Mouse (Mus musculus) cerebellum, adult 2 months (tissue): ENCODE results near the gene Faf1.

ENCODE experiments used
- CTCF ChIP-seq: fragments of 200-500 bp; IDR thresholded peaks from 2 replicates; pipeline ENCODE4 v1.5.1; 2011; ENCODE audit warnings: low read depth, mild to moderate bottlenecking, control low read depth, low read length, moderate library complexity, borderline replicate concordance; ENCODE audit not compliant: insufficient read depth
- POLR2A ChIP-seq: fragments of 200-500 bp; IDR thresholded peaks from 2 replicates; pipeline ENCODE4 v1.6.1; 2011; ENCODE audit warnings: low read length, control low read depth, borderline replicate concordance; ENCODE audit not compliant: insufficient read depth

- TF ChIP-seq CTCF (no peak), POLR2A (no peak)
These were observed 16.8 kb upstream of the Faf1 start for GRCm38 (mm10) chr4:109659571-109659970.
